Mouse (Mus musculus) CH12.LX (cell line): ENCODE results near the gene Pyroxd2. TPM values are rescaled to one million over a fixed set of nuclear protein-coding genes. Genes with fewer than 3 reads are reported as not detected.

Experiments
- DNase-seq: peaks from one replicate; pipeline ENCODE4 v3.0.0-alpha.2; 2013; ENCODE audit errors: extremely low read depth
- H3K27ac ChIP-seq: 2 replicates; pipeline ENCODE4 v1.5.1; 2012; ENCODE audit warnings: low read depth, mild to moderate bottlenecking, control low read depth, moderate library complexity; ENCODE audit not compliant: insufficient read depth
- H3K27me3 ChIP-seq: replicated peaks from 2 replicates; pipeline ENCODE3; 2012; ENCODE audit warnings: inconsistent platforms
- H3K36me3 ChIP-seq, 2 experiments: replicated peaks in 1 of 2; 2 replicates each; pipeline versions ENCODE3 to v1.6.1; 2012; ENCODE audit warnings: inconsistent platforms in 1 of 2, low read length in 1 of 2, mild to moderate bottlenecking in 1 of 2, mixed read lengths in 1 of 2, moderate library complexity in 1 of 2; ENCODE audit not compliant: control insufficient read depth in 1 of 2, insufficient read depth in 1 of 2
- H3K4me1 ChIP-seq, 2 experiments: 2 replicates each; pipeline ENCODE4 v1.6.1; 2012; ENCODE audit warnings: inconsistent platforms in 1 of 2, moderate library complexity in 1 of 2; ENCODE audit not compliant: insufficient read depth in 2 of 2, control insufficient read depth in 1 of 2
- H3K4me2 ChIP-seq: 2 replicates; pipeline ENCODE4 v1.6.1; 2012; ENCODE audit warnings: low read depth, mild to moderate bottlenecking, control low read depth; ENCODE audit not compliant: poor library complexity, insufficient read depth, severe bottlenecking
- H3K4me3 ChIP-seq, 3 experiments: fragments of 150-350 bp in 1 of 3; sonication (generic) in 1 of 3; replicated peaks in 1 of 3; 2 replicates each; pipeline versions ENCODE3 to v1.5.1; 2011 to 2012; ENCODE audit warnings: low read depth in 2 of 3, low read length in 2 of 3, mild to moderate bottlenecking in 2 of 3, moderate library complexity in 2 of 3, control low read depth in 1 of 3, improper control_type of control experiment in 1 of 3, inconsistent platforms in 1 of 3, mixed read lengths in 1 of 3; ENCODE audit not compliant: poor library complexity in 1 of 3
- H3K79me2 ChIP-seq: replicated peaks from 2 replicates; pipeline ENCODE4 v1.6.1; 2012; ENCODE audit warnings: mild to moderate bottlenecking, moderate library complexity; ENCODE audit not compliant: control insufficient read depth, poor library complexity, insufficient read depth, severe bottlenecking; ENCODE audit errors: extremely low read depth
- H3K9ac ChIP-seq: 2 replicates; pipeline ENCODE4 v1.6.1; 2012; ENCODE audit warnings: low read depth, mild to moderate bottlenecking, control low read depth, moderate library complexity; ENCODE audit not compliant: insufficient read depth
- H3K9me3 ChIP-seq: replicated peaks from 2 replicates; pipeline ENCODE3; 2012; ENCODE audit warnings: low read length, inconsistent platforms, mixed read lengths
- CHD1 ChIP-seq: IDR thresholded peaks from 2 replicates; pipeline ENCODE4 v1.6.1; 2012; ENCODE audit warnings: low read depth, low read length, improper control_type of control experiment, inconsistent platforms
- CTCF ChIP-seq, 2 experiments: IDR thresholded peaks in 1 of 2; conservative IDR thresholded peaks in 1 of 2; 2 replicates each; pipeline ENCODE4 v1.5.1; 2011 to 2012; ENCODE audit warnings: low read depth in 2 of 2, low read length in 2 of 2, improper control_type of control experiment in 1 of 2, inconsistent platforms in 1 of 2, mild to moderate bottlenecking in 1 of 2, moderate library complexity in 1 of 2
- E2F4 ChIP-seq: IDR thresholded peaks from 2 replicates; pipeline ENCODE4 v1.6.1; 2011; ENCODE audit warnings: low read depth, low read length, improper control_type of control experiment; ENCODE audit not compliant: insufficient replicate concordance
- GABPA ChIP-seq: IDR thresholded peaks from 2 replicates; pipeline ENCODE4 v1.6.1; 2012; ENCODE audit warnings: low read depth, low read length, improper control_type of control experiment, inconsistent platforms; ENCODE audit not compliant: insufficient replicate concordance
- HCFC1 ChIP-seq: IDR thresholded peaks from 2 replicates; pipeline ENCODE4 v1.6.1; 2012; ENCODE audit warnings: low read depth, mild to moderate bottlenecking, inconsistent platforms, low read length, improper control_type of control experiment
- IRF4 ChIP-seq: IDR thresholded peaks from 2 replicates; pipeline ENCODE4 v1.6.1; 2014; ENCODE audit warnings: low read depth, mild to moderate bottlenecking, inconsistent platforms, low read length, improper control_type of control experiment
- JUN ChIP-seq: IDR thresholded peaks from 2 replicates; pipeline ENCODE4 v1.6.1; 2011; ENCODE audit warnings: low read depth, mild to moderate bottlenecking, low read length, improper control_type of control experiment, moderate library complexity; ENCODE audit not compliant: insufficient read depth
- JUND ChIP-seq: conservative IDR thresholded peaks from 2 replicates; pipeline ENCODE4 v1.6.1; 2011; ENCODE audit warnings: low read depth, low read length, improper control_type of control experiment
- MAX ChIP-seq: IDR thresholded peaks from 2 replicates; pipeline ENCODE4 v1.6.1; 2011; ENCODE audit warnings: low read length, improper control_type of control experiment
- MAZ ChIP-seq: IDR thresholded peaks from 2 replicates; pipeline ENCODE4 v1.6.1; 2012; ENCODE audit warnings: low read depth, mild to moderate bottlenecking, inconsistent platforms, low read length, improper control_type of control experiment, moderate library complexity
- MEF2A ChIP-seq: IDR thresholded peaks from 2 replicates; pipeline ENCODE4 v1.6.1; 2014; ENCODE audit warnings: low read depth, mild to moderate bottlenecking, inconsistent platforms, low read length, improper control_type of control experiment, borderline replicate concordance
- MYC ChIP-seq: IDR thresholded peaks from 2 replicates; pipeline ENCODE4 v1.6.1; 2011; ENCODE audit warnings: low read depth, mild to moderate bottlenecking, improper control_type of control experiment, low read length
- NELFE ChIP-seq: IDR thresholded peaks from 2 replicates; pipeline ENCODE4 v1.6.1; 2011; ENCODE audit warnings: low read depth, low read length, improper control_type of control experiment
- POLR2AphosphoS2 ChIP-seq: IDR thresholded peaks from 2 replicates; pipeline ENCODE4 v1.6.1; 2011; ENCODE audit warnings: low read depth, low read length, improper control_type of control experiment
- RAD21 ChIP-seq: IDR thresholded peaks from 2 replicates; pipeline ENCODE4 v1.6.1; 2011; ENCODE audit warnings: low read depth, mild to moderate bottlenecking, low read length, improper control_type of control experiment, moderate library complexity
- SIN3A ChIP-seq: IDR thresholded peaks from 2 replicates; pipeline ENCODE4 v1.6.1; 2012; ENCODE audit warnings: low read length, improper control_type of control experiment, inconsistent platforms
- USF1 ChIP-seq: IDR thresholded peaks from 2 replicates; pipeline ENCODE4 v1.6.1; 2014; ENCODE audit warnings: low read depth, mild to moderate bottlenecking, inconsistent platforms, low read length, improper control_type of control experiment
- USF2 ChIP-seq: conservative IDR thresholded peaks from 2 replicates; pipeline ENCODE4 v1.6.1; 2011; ENCODE audit warnings: low read depth, low read length, improper control_type of control experiment
- ZC3H11A ChIP-seq: IDR thresholded peaks from 2 replicates; pipeline ENCODE4 v1.6.1; 2012; ENCODE audit warnings: low read depth, mild to moderate bottlenecking, inconsistent platforms, low read length, improper control_type of control experiment
- ZKSCAN1 ChIP-seq: IDR thresholded peaks from 2 replicates; pipeline ENCODE4 v1.6.1; 2012; ENCODE audit warnings: low read depth, inconsistent platforms, low read length, improper control_type of control experiment, borderline replicate concordance
- ZMIZ1 ChIP-seq: IDR thresholded peaks from 2 replicates; pipeline ENCODE4 v1.6.1; 2012; ENCODE audit warnings: low read depth, mild to moderate bottlenecking, inconsistent platforms, low read length, improper control_type of control experiment
- ZNF384 ChIP-seq: IDR thresholded peaks from 2 replicates; pipeline ENCODE4 v1.6.1; 2012; ENCODE audit warnings: low read depth, low read length, improper control_type of control experiment, inconsistent platforms
- dilution Hi-C: fragments of 300-500 bp; cut with MboI; formaldehyde crosslinking; loops from 2 replicates; pipeline ENCODE4 v1.14.3; 2020; ENCODE audit warnings: low sequenced_read_pairs; ENCODE audit not compliant: extremely low pct_unique_long_range_greater_than_20kb, extremely low pct_ligation_motif_present
- in situ Hi-C: fragments of 300-500 bp; cut with MboI; formaldehyde crosslinking; loops from 3 replicates; pipeline ENCODE4 v1.14.3; 2019; ENCODE audit warnings: low sequenced_read_pairs, low pct_ligation_motif_present, low pct_unique_long_range_greater_than_20kb, mixed read lengths
- polyA plus RNA-seq: library from polyadenylated mRNA; unstranded; fragments of >175 nt; gene quantifications from 2 replicates; pipeline ENCODE4 v1.2.1, GENCODE M21; 2012; ENCODE audit warnings: low read depth; ENCODE audit not compliant: insufficient read length
- total RNA-seq, 2 experiments: library from RNA; depleted of rRNA; stranded (reverse); fragments of 300-350 nt in 1 of 2; fragments of >200 nt in 1 of 2; gene quantifications; 2 replicates each; pipeline ENCODE4 v1.2.3; 2012 to 2014

The Pyroxd2 gene
- total and polyA plus RNA-seq, 3 experiments, result 0.10 TPM; not detected in 2

- peaks cover 65 to 95% of the 10 kb centered on the region in 2 experiments for H3K36me3 ChIP-seq
- in situ Hi-C loops (no loop called here), dilution Hi-C loops (no loop called here)
- H3K9me3 ChIP-seq, result no peaks in the 10 kb centered on the region
- no peak for DNase-seq
- H3K27ac ChIP-seq, result no peak overlapping the region
- H3K79me2 ChIP-seq, result no peaks in the 10 kb centered on the region
- H3K4me1 ChIP-seq, result peaks cover under 1 to 6% of the 10 kb centered on the region in 2 experiments; a peak in 2 of 4 replicates
- no peak for TF ChIP-seq NELFE
- TF ChIP-seq ZC3H11A, result no peak
- no peak for TF ChIP-seq USF1
- no peak for TF ChIP-seq USF2
- TF ChIP-seq MAX, result no peak
- no peak for TF ChIP-seq MAZ
- TF ChIP-seq ZMIZ1, result no peak
- TF ChIP-seq IRF4, result no peak
- no peak overlapping the region for H3K4me2 ChIP-seq
- no peaks in the 10 kb centered on the region for H3K27me3 ChIP-seq
- no peak overlapping the region for H3K9ac ChIP-seq
- no peak overlapping the region for H3K4me3 ChIP-seq
Measured at GRCm38 (mm10) chr19:42764398-42764797, 11.8 kb upstream of the Pyroxd2 start.

- TF ChIP-seq MEF2A, result no peak
- no peak for TF ChIP-seq E2F4
- no peak for TF ChIP-seq HCFC1
- no peak for TF ChIP-seq NELFE
- TF ChIP-seq USF2, result no peak
- no peak for TF ChIP-seq MYC
- TF ChIP-seq ZNF384, result no peak
- no peak for TF ChIP-seq JUN
- no peak for TF ChIP-seq ZKSCAN1
- TF ChIP-seq JUND, result no peak
- no peak for TF ChIP-seq CHD1
- no peak for TF ChIP-seq RAD21
- TF ChIP-seq POLR2AphosphoS2, result no peak
- TF ChIP-seq SIN3A, result no peak
- TF ChIP-seq CTCF (conservative IDR thresholded peaks at IDR 0.05 in 1 of 2, IDR thresholded peaks at IDR 0.05 in 1 of 2; ENCODE audit: low read depth in 2 of 2, low read length in 2 of 2), result no peak
- TF ChIP-seq GABPA, result no peak
- TF ChIP-seq ZMIZ1, result no peak
- H3K9me3 ChIP-seq, result no peaks in the 10 kb centered on the region
- no peak overlapping the region for H3K4me2 ChIP-seq
- in situ Hi-C loops (no loop called here), dilution Hi-C loops (no loop called here)
- no peak for DNase-seq
- peaks cover 2 to 17% of the 10 kb centered on the region in 2 experiments; a peak in 3 of 4 replicates for H3K4me1 ChIP-seq
- H3K36me3 ChIP-seq, result peaks cover 34 to 65% of the 10 kb centered on the region in 2 experiments
- H3K27ac ChIP-seq, result no peak overlapping the region
- no peaks in the 10 kb centered on the region for H3K79me2 ChIP-seq
- H3K27me3 ChIP-seq, result no peaks in the 10 kb centered on the region
- H3K9ac ChIP-seq, result no peak overlapping the region
- H3K4me3 ChIP-seq, result no peak overlapping the region
Measured at GRCm38 (mm10) chr19:42756671-42757070, 4.1 kb upstream of the Pyroxd2 start.
